In the genomic region with DNA sequence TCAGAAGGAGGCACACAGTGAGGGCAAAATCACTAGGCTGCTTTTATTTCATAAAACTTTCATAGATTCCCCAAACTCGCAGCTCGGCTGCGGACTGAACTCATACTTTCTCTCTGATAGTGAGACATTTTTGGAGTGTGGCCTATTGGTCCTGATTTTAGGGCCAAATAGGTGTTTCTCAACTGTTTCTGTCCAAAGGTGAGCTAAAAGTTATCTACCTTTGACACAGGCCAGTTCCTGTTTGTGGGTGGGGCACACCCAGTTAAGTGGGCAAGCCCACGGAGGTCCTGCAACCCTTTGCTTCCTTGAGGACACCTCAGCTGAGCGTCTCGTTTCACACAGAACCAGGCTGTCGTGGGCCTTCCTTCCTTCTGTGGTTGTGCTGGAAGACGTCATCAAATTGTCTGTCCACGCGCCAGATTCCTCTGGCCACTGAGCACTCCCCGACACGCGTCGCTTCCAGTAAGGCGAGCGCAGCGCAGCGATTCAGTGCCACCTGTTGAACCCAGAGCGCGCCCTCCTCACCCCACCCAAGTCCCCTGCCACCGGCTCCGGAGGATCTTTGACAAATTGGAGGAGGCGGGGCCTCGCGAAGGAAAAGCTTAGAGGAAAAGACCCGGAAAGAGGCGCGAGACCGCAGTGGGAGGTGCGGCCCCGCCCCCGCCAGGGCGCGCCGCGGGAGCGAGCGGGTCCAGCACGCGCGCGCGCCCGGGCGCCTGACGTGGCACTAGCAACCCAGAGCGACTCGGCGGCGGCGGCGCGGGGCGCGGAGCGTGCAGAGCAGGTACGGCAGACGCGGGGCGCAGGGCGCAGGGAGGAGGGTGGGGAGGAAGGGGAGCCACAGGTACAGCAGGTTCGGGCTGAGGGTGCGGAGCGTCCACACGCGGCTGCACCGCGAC, we compare ENCODE assay signal across 8 mouse cellular contexts. TPM values are rescaled to one million over a fixed set of nuclear protein-coding genes. Genes with fewer than 3 reads are reported as not detected.
DNase-seq lines count a peak whose midpoint lies in the region; ATAC-seq and TF ChIP-seq lines count a peak whose summit lies in the region.

A gene (plus strand): TSS at position 703 of the 899 bp plus-strand sequence.

- H3K4me1 ChIP-seq in intestine, postnatal 0 days (replicated peaks; ENCODE audit: control insufficient read depth, insufficient read depth, low read length): no peaks in the 10 kb centered on the region
- peaks cover 15% of the 10 kb centered on the region for H3K4me1 ChIP-seq in midbrain, embryonic 10.5 days

- peak within 1 kb of the TSS; percentile 96 for H3K27ac ChIP-seq in intestine, postnatal 0 days (ENCODE audit: low read depth, low read length)
- peak within 1 kb of the TSS; percentile 71 for H3K27ac ChIP-seq in midbrain, embryonic 10.5 days (replicated peaks)

- H3K9me3 ChIP-seq in intestine, postnatal 0 days (ENCODE audit: control insufficient read depth): no peaks in the 10 kb centered on the region
- no peaks in the 10 kb centered on the region for H3K9me3 ChIP-seq in midbrain, embryonic 10.5 days (replicated peaks)

- DNase-seq in adrenal gland, adult 2 months: peak; percentile 93
- DNase-seq in embryo, embryonic 9.5 days (ENCODE audit: extremely low spot score): peak; percentile 81
- DNase-seq in gonadal fat pad, adult 2 months (ENCODE audit: low read depth): no peak
- peak; percentile 76 to 83 for DNase-seq in left cerebral cortex, postnatal 36 days (ENCODE audit: low spot score in 2 of 2)
- peak; percentile 77 for DNase-seq in midbrain, embryonic 10.5 days (ENCODE audit: low spot score)
- peak; percentile 65 to 69 for DNase-seq in right cerebral cortex, postnatal 36 days (ENCODE audit: low spot score in 2 of 2)
- peak; percentile 82 to 83 for DNase-seq in urinary bladder, postnatal 4 days (ENCODE audit: low spot score in 2 of 2)

- H3K27me3 ChIP-seq in intestine, postnatal 0 days (replicated peaks; ENCODE audit: control insufficient read depth, insufficient read depth, low read length): no peaks in the 10 kb centered on the region
- H3K27me3 ChIP-seq in midbrain, embryonic 10.5 days (ENCODE audit: low read depth, poor library complexity, severe bottlenecking): peaks cover 47% of the 10 kb centered on the region

- peak within 1 kb of the TSS; percentile 76 for H3K4me2 ChIP-seq in intestine, postnatal 0 days (replicated peaks; ENCODE audit: low read depth)

- 3% methylated on average over 68 of the region's 68 CpGs for WGBS in intestine, postnatal 0 days
- 4% methylated on average over 67 of the region's 68 CpGs for WGBS in midbrain, embryonic 10.5 days

- H3K9ac ChIP-seq in intestine, postnatal 0 days (ENCODE audit: low read depth, low read length): peak within 1 kb of the TSS; percentile 79

- H3K36me3 ChIP-seq in intestine, postnatal 0 days (ENCODE audit: control insufficient read depth, insufficient read depth): peaks cover 21% of the 10 kb centered on the region
- H3K36me3 ChIP-seq in midbrain, embryonic 10.5 days: no peaks in the 10 kb centered on the region

- ATAC-seq in intestine, postnatal 0 days: peak; percentile 93

- peak within 1 kb of the TSS; percentile 70 for H3K4me3 ChIP-seq in intestine, postnatal 0 days (ENCODE audit: low read depth, low read length)
- H3K4me3 ChIP-seq in midbrain, embryonic 10.5 days: peak within 1 kb of the TSS; percentile 88

- intact Hi-C loops in left cerebral cortex, postnatal 36 days (cut with DNase I): no loop called here

- no peak for TF ChIP-seq CTCF in intestine, postnatal 0 days (IDR thresholded peaks at IDR 0.05; ENCODE audit: low read depth)

RNA-seq across cellular contexts. Expression of the gene that starts here (rescaled TPM):
- total RNA-seq in adrenal gland, adult 2 months (2021): 100 to 1,000 TPM in 1 of 2 experiments, 10 to 100 TPM in 1; 81.5 to 181 TPM
- polyA plus RNA-seq in adrenal gland, adult 2 months (2012; rRNA removed): 131 and 253 TPM in 2 replicates
- 72.2 and 76.4 TPM in 2 replicates for polyA plus RNA-seq in gonadal fat pad, adult 2 months (2012; rRNA removed)
- polyA plus RNA-seq in intestine, postnatal 0 days (2015; fragmentation: Nextera tagmentation; extraction: Ambion mirVana): 210 and 211 TPM in 2 replicates
- total RNA-seq in left cerebral cortex, postnatal 36 days (2021): 10 to 100 TPM; 10.5 to 10.9 TPM
- polyA plus RNA-seq in midbrain, embryonic 10.5 days (2016; fragmentation: Nextera tagmentation; extraction: Ambion mirVana): 21.6 and 23.1 TPM in 2 replicates

Comparison
In these comparisons a context has a peak if more than half of its experiments do, and no peak if none do; other contexts are left out.
1. RNA of the gene that starts here (total RNA-seq): 81.5 to 181 TPM in adrenal gland, adult 2 months; 10.5 to 10.9 TPM in left cerebral cortex, postnatal 36 days; every median in the first group is over 4 times any median in the second.